Mouse (Mus musculus): ENCODE measurements around the gene Krtap31-2. TPM values are rescaled to one million over a fixed set of nuclear protein-coding genes. Genes with fewer than 3 reads are reported as not detected.

The Krtap31-2 gene
- polyA plus RNA-seq (2014; fragmentation: Nextera tagmentation; extraction: Ambion mirVana) = not detected in 2 replicates

GRCm38 (mm10) chr11:99935991-99936390 is at the start of gene Krtap31-2:
Krtap31-2 (plus strand) TSS chr11:99936291.
- Histone ChIP-seq H3K4me3 (ENCODE audit: low read depth, low read length) (no peak within 1 kb of the TSS), H3K9me3 (ENCODE audit: low read depth, low read length) (no peaks in the 10 kb centered on the region), H3K4me2 (no peak within 1 kb of the TSS), H3K36me3 (ENCODE audit: insufficient read depth) (no peaks in the 10 kb centered on the region), H3K4me1 (ENCODE audit: insufficient read depth) (no peaks in the 10 kb centered on the region), H3K9ac (no peak within 1 kb of the TSS), H3K27me3 (ENCODE audit: insufficient read depth, low read length) (no peaks in the 10 kb centered on the region), H3K27ac (ENCODE audit: low read depth) (no peak within 1 kb of the TSS)
- 79% methylated on average over 1 of the region's 1 CpGs for WGBS
- no peak for ATAC-seq (ENCODE audit: insufficient read depth)
- TF ChIP-seq CTCF (IDR thresholded peaks at IDR 0.05; ENCODE audit: low read depth) = no peak
- DNase-seq = no peak

GRCm38 (mm10) chr11:99907620-99908019 is 28.5 kb upstream of the Krtap31-2 start, which contains the start of gene Krtap31-1:
Krtap31-1 (plus strand) TSS chr11:99907920.
- Histone ChIP-seq H3K9ac (no peak within 1 kb of the TSS), H3K4me2 (no peak within 1 kb of the TSS), H3K27ac (ENCODE audit: low read depth) (no peak within 1 kb of the TSS), H3K4me1 (ENCODE audit: insufficient read depth) (no peaks in the 10 kb centered on the region), H3K9me3 (ENCODE audit: low read depth, low read length) (no peaks in the 10 kb centered on the region), H3K36me3 (ENCODE audit: insufficient read depth) (no peaks in the 10 kb centered on the region), H3K27me3 (ENCODE audit: insufficient read depth, low read length) (no peaks in the 10 kb centered on the region), H3K4me3 (ENCODE audit: low read depth, low read length) (no peak within 1 kb of the TSS)
- DNase-seq (no peak), ATAC-seq (ENCODE audit: insufficient read depth) (no peak)
- TF ChIP-seq CTCF (IDR thresholded peaks at IDR 0.05; ENCODE audit: low read depth) = no peak
- WGBS = 77% methylated on average over 2 of the region's 2 CpGs

- Histone ChIP-seq H3K36me3 (ENCODE audit: insufficient read depth) (no peaks in the 10 kb centered on the region), H3K4me1 (ENCODE audit: insufficient read depth) (no peaks in the 10 kb centered on the region), H3K9me3 (ENCODE audit: low read depth, low read length) (no peaks in the 10 kb centered on the region), H3K4me3 (ENCODE audit: low read depth, low read length) (no peak within 1 kb of the TSS), H3K27me3 (ENCODE audit: insufficient read depth, low read length) (no peaks in the 10 kb centered on the region), H3K4me2 (no peak within 1 kb of the TSS), H3K9ac (no peak within 1 kb of the TSS), H3K27ac (ENCODE audit: low read depth) (no peak within 1 kb of the TSS)
- TF ChIP-seq CTCF (IDR thresholded peaks at IDR 0.05; ENCODE audit: low read depth) = no peak
- no peak for ATAC-seq (ENCODE audit: insufficient read depth)
- WGBS = 82% methylated on average over 3 of the region's 3 CpGs
- DNase-seq = no peak
These were observed 21.6 kb upstream of the Krtap31-2 start, which contains the start of gene Gm11565 for GRCm38 (mm10) chr11:99914451-99914850. Gm11565 (plus strand) TSS chr11:99914751.

GRCm38 (mm10) chr11:99937751-99938264 is 1.7 kb downstream of the Krtap31-2 start:
- 71% methylated on average over 9 of the region's 9 CpGs for WGBS

GRCm38 (mm10) chr11:99948175-99948574 is 12.1 kb downstream of the Krtap31-2 start, which contains the start of gene Krtap9-5:
Krtap9-5 (plus strand) TSS chr11:99948475.
- H3K4me2 ChIP-seq = no peak within 1 kb of the TSS
- no peak for TF ChIP-seq CTCF (IDR thresholded peaks at IDR 0.05; ENCODE audit: low read depth)
- H3K4me1 ChIP-seq (ENCODE audit: insufficient read depth) = no peaks in the 10 kb centered on the region
- DNase-seq (no peak), ATAC-seq (ENCODE audit: insufficient read depth) (no peak)
- no peak within 1 kb of the TSS for H3K4me3 ChIP-seq (ENCODE audit: low read depth, low read length)
- no peaks in the 10 kb centered on the region for H3K36me3 ChIP-seq (ENCODE audit: insufficient read depth)
- H3K9ac ChIP-seq = no peak within 1 kb of the TSS
- no peaks in the 10 kb centered on the region for H3K27me3 ChIP-seq (ENCODE audit: insufficient read depth, low read length)
- 91% methylated on average over 2 of the region's 2 CpGs for WGBS
- no peak within 1 kb of the TSS for H3K27ac ChIP-seq (ENCODE audit: low read depth)
- no peaks in the 10 kb centered on the region for H3K9me3 ChIP-seq (ENCODE audit: low read depth, low read length)

More at GRCm38 (mm10) chr11:99937751-99938264, 1.7 kb downstream of the Krtap31-2 start:
- TF ChIP-seq CTCF (IDR thresholded peaks at IDR 0.05; ENCODE audit: low read depth) = no peak
- no peak for DNase-seq
- H3K27ac ChIP-seq (ENCODE audit: low read depth) = no peak overlapping the region
- no peak overlapping the region for H3K4me2 ChIP-seq
- ATAC-seq (ENCODE audit: insufficient read depth) = no peak
- H3K36me3 ChIP-seq (ENCODE audit: insufficient read depth) = no peaks in the 10 kb centered on the region
- H3K4me1 ChIP-seq (ENCODE audit: insufficient read depth) = no peaks in the 10 kb centered on the region
- H3K27me3 ChIP-seq (ENCODE audit: insufficient read depth, low read length) = no peaks in the 10 kb centered on the region
- H3K4me3 ChIP-seq (ENCODE audit: low read depth, low read length) = no peak overlapping the region
- no peak overlapping the region for H3K9ac ChIP-seq
- no peaks in the 10 kb centered on the region for H3K9me3 ChIP-seq (ENCODE audit: low read depth, low read length)

- no peak overlapping the region for H3K9ac ChIP-seq
- no peaks in the 10 kb centered on the region for H3K4me1 ChIP-seq (ENCODE audit: insufficient read depth)
- H3K9me3 ChIP-seq (ENCODE audit: low read depth, low read length) = no peaks in the 10 kb centered on the region
- no peak overlapping the region for H3K27ac ChIP-seq (ENCODE audit: low read depth)
- DNase-seq (no peak), ATAC-seq (ENCODE audit: insufficient read depth) (no peak)
- no peak overlapping the region for H3K4me2 ChIP-seq
- WGBS = 60% methylated on average over 6 of the region's 6 CpGs
- no peaks in the 10 kb centered on the region for H3K36me3 ChIP-seq (ENCODE audit: insufficient read depth)
- no peak for TF ChIP-seq CTCF (IDR thresholded peaks at IDR 0.05; ENCODE audit: low read depth)
- H3K27me3 ChIP-seq (ENCODE audit: insufficient read depth, low read length) = no peaks in the 10 kb centered on the region
- H3K4me3 ChIP-seq (ENCODE audit: low read depth, low read length) = no peak overlapping the region
These were observed 28.1 kb downstream of the Krtap31-2 start for GRCm38 (mm10) chr11:99964213-99964612.

GRCm38 (mm10) chr11:99965961-99966360 is 29.9 kb downstream of the Krtap31-2 start:
- DNase-seq (no peak), ATAC-seq (ENCODE audit: insufficient read depth) (no peak)
- Histone ChIP-seq H3K4me1 (ENCODE audit: insufficient read depth) (no peaks in the 10 kb centered on the region), H3K27me3 (ENCODE audit: insufficient read depth, low read length) (no peaks in the 10 kb centered on the region), H3K9me3 (ENCODE audit: low read depth, low read length) (no peaks in the 10 kb centered on the region), H3K4me3 (ENCODE audit: low read depth, low read length) (no peak overlapping the region), H3K9ac (no peak overlapping the region), H3K4me2 (no peak overlapping the region), H3K36me3 (ENCODE audit: insufficient read depth) (no peaks in the 10 kb centered on the region), H3K27ac (ENCODE audit: low read depth) (no peak overlapping the region)
- no peak for TF ChIP-seq CTCF (IDR thresholded peaks at IDR 0.05; ENCODE audit: low read depth)
- 14% methylated on average over 2 of the region's 2 CpGs for WGBS
